Mouse (Mus musculus) CH12.LX (cell line): Measurements from ENCODE around the gene Ppp1r7. TPM values are rescaled to one million over a fixed set of nuclear protein-coding genes. Genes with fewer than 3 reads are reported as not detected.

Experiments used
- DNase-seq: peaks from one replicate; pipeline ENCODE4 v3.0.0-alpha.2; 2013; ENCODE audit errors: extremely low read depth
- H3K27ac ChIP-seq: 2 replicates; pipeline ENCODE4 v1.5.1; 2012; ENCODE audit warnings: low read depth, mild to moderate bottlenecking, control low read depth, moderate library complexity; ENCODE audit not compliant: insufficient read depth
- H3K27me3 ChIP-seq: replicated peaks from 2 replicates; pipeline ENCODE3; 2012; ENCODE audit warnings: inconsistent platforms
- H3K36me3 ChIP-seq, 2 experiments: replicated peaks in 1 of 2; 2 replicates each; pipeline versions ENCODE3 to v1.6.1; 2012; ENCODE audit warnings: inconsistent platforms in 1 of 2, low read length in 1 of 2, mild to moderate bottlenecking in 1 of 2, mixed read lengths in 1 of 2, moderate library complexity in 1 of 2; ENCODE audit not compliant: control insufficient read depth in 1 of 2, insufficient read depth in 1 of 2
- H3K4me1 ChIP-seq, 2 experiments: 2 replicates each; pipeline ENCODE4 v1.6.1; 2012; ENCODE audit warnings: inconsistent platforms in 1 of 2, moderate library complexity in 1 of 2; ENCODE audit not compliant: insufficient read depth in 2 of 2, control insufficient read depth in 1 of 2
- H3K4me2 ChIP-seq: 2 replicates; pipeline ENCODE4 v1.6.1; 2012; ENCODE audit warnings: low read depth, mild to moderate bottlenecking, control low read depth; ENCODE audit not compliant: poor library complexity, insufficient read depth, severe bottlenecking
- H3K4me3 ChIP-seq, 3 experiments: fragments of 150-350 bp in 1 of 3; sonication (generic) in 1 of 3; replicated peaks in 1 of 3; 2 replicates each; pipeline versions ENCODE3 to v1.5.1; 2011 to 2012; ENCODE audit warnings: low read depth in 2 of 3, low read length in 2 of 3, mild to moderate bottlenecking in 2 of 3, moderate library complexity in 2 of 3, control low read depth in 1 of 3, improper control_type of control experiment in 1 of 3, inconsistent platforms in 1 of 3, mixed read lengths in 1 of 3; ENCODE audit not compliant: poor library complexity in 1 of 3
- H3K79me2 ChIP-seq: replicated peaks from 2 replicates; pipeline ENCODE4 v1.6.1; 2012; ENCODE audit warnings: mild to moderate bottlenecking, moderate library complexity; ENCODE audit not compliant: control insufficient read depth, poor library complexity, insufficient read depth, severe bottlenecking; ENCODE audit errors: extremely low read depth
- H3K9ac ChIP-seq: 2 replicates; pipeline ENCODE4 v1.6.1; 2012; ENCODE audit warnings: low read depth, mild to moderate bottlenecking, control low read depth, moderate library complexity; ENCODE audit not compliant: insufficient read depth
- H3K9me3 ChIP-seq: replicated peaks from 2 replicates; pipeline ENCODE3; 2012; ENCODE audit warnings: low read length, inconsistent platforms, mixed read lengths
- BHLHE40 ChIP-seq: IDR thresholded peaks from 2 replicates; pipeline ENCODE4 v1.6.1; 2011; ENCODE audit warnings: mild to moderate bottlenecking, low read depth, low read length, improper control_type of control experiment
- CHD2 ChIP-seq: IDR thresholded peaks from 2 replicates; pipeline ENCODE4 v1.6.1; 2011; ENCODE audit warnings: low read length, improper control_type of control experiment
- CTCF ChIP-seq, 2 experiments: IDR thresholded peaks in 1 of 2; conservative IDR thresholded peaks in 1 of 2; 2 replicates each; pipeline ENCODE4 v1.5.1; 2011 to 2012; ENCODE audit warnings: low read depth in 2 of 2, low read length in 2 of 2, improper control_type of control experiment in 1 of 2, inconsistent platforms in 1 of 2, mild to moderate bottlenecking in 1 of 2, moderate library complexity in 1 of 2
- ELF1 ChIP-seq: IDR thresholded peaks from 2 replicates; pipeline ENCODE4 v1.6.1; 2014; ENCODE audit warnings: low read depth, mild to moderate bottlenecking, inconsistent platforms, low read length, improper control_type of control experiment
- EP300 ChIP-seq: IDR thresholded peaks from 2 replicates; pipeline ENCODE4 v1.6.1; 2011; ENCODE audit warnings: low read length, improper control_type of control experiment
- ETS1 ChIP-seq: conservative IDR thresholded peaks from 2 replicates; pipeline ENCODE4 v1.6.1; 2012; ENCODE audit warnings: low read depth, mild to moderate bottlenecking, inconsistent platforms, low read length, improper control_type of control experiment, moderate library complexity
- HCFC1 ChIP-seq: IDR thresholded peaks from 2 replicates; pipeline ENCODE4 v1.6.1; 2012; ENCODE audit warnings: low read depth, mild to moderate bottlenecking, inconsistent platforms, low read length, improper control_type of control experiment
- IRF4 ChIP-seq: IDR thresholded peaks from 2 replicates; pipeline ENCODE4 v1.6.1; 2014; ENCODE audit warnings: low read depth, mild to moderate bottlenecking, inconsistent platforms, low read length, improper control_type of control experiment
- JUN ChIP-seq: IDR thresholded peaks from 2 replicates; pipeline ENCODE4 v1.6.1; 2011; ENCODE audit warnings: low read depth, mild to moderate bottlenecking, low read length, improper control_type of control experiment, moderate library complexity; ENCODE audit not compliant: insufficient read depth
- JUND ChIP-seq: conservative IDR thresholded peaks from 2 replicates; pipeline ENCODE4 v1.6.1; 2011; ENCODE audit warnings: low read depth, low read length, improper control_type of control experiment
- MAX ChIP-seq: IDR thresholded peaks from 2 replicates; pipeline ENCODE4 v1.6.1; 2011; ENCODE audit warnings: low read length, improper control_type of control experiment
- MEF2A ChIP-seq: IDR thresholded peaks from 2 replicates; pipeline ENCODE4 v1.6.1; 2014; ENCODE audit warnings: low read depth, mild to moderate bottlenecking, inconsistent platforms, low read length, improper control_type of control experiment, borderline replicate concordance
- MXI1 ChIP-seq: IDR thresholded peaks from 2 replicates; pipeline ENCODE4 v1.6.1; 2011; ENCODE audit warnings: mild to moderate bottlenecking, low read depth, low read length, improper control_type of control experiment
- MYC ChIP-seq: IDR thresholded peaks from 2 replicates; pipeline ENCODE4 v1.6.1; 2011; ENCODE audit warnings: low read depth, mild to moderate bottlenecking, improper control_type of control experiment, low read length
- NELFE ChIP-seq: IDR thresholded peaks from 2 replicates; pipeline ENCODE4 v1.6.1; 2011; ENCODE audit warnings: low read depth, low read length, improper control_type of control experiment
- NRF1 ChIP-seq: IDR thresholded peaks from 2 replicates; pipeline ENCODE4 v1.6.1; 2014; ENCODE audit warnings: low read depth, mild to moderate bottlenecking, inconsistent platforms, low read length, improper control_type of control experiment, moderate library complexity
- PAX5 ChIP-seq: IDR thresholded peaks from 2 replicates; pipeline ENCODE4 v1.6.1; 2012; ENCODE audit warnings: low read length, inconsistent platforms, mixed read lengths
- POLR2A ChIP-seq: IDR thresholded peaks from 2 replicates; pipeline ENCODE4 v1.6.1; 2011; ENCODE audit warnings: low read depth, mild to moderate bottlenecking, improper control_type of control experiment, low read length
- RAD21 ChIP-seq: IDR thresholded peaks from 2 replicates; pipeline ENCODE4 v1.6.1; 2011; ENCODE audit warnings: low read depth, mild to moderate bottlenecking, low read length, improper control_type of control experiment, moderate library complexity
- SIN3A ChIP-seq: IDR thresholded peaks from 2 replicates; pipeline ENCODE4 v1.6.1; 2012; ENCODE audit warnings: low read length, improper control_type of control experiment, inconsistent platforms
- TBP ChIP-seq: conservative IDR thresholded peaks from 2 replicates; pipeline ENCODE4 v1.6.1; 2011; ENCODE audit warnings: low read depth, low read length, improper control_type of control experiment
- TCF12 ChIP-seq: IDR thresholded peaks from 2 replicates; pipeline ENCODE4 v1.6.1; 2014; ENCODE audit warnings: low read depth, mild to moderate bottlenecking, inconsistent platforms, low read length, improper control_type of control experiment
- USF1 ChIP-seq: IDR thresholded peaks from 2 replicates; pipeline ENCODE4 v1.6.1; 2014; ENCODE audit warnings: low read depth, mild to moderate bottlenecking, inconsistent platforms, low read length, improper control_type of control experiment
- USF2 ChIP-seq: conservative IDR thresholded peaks from 2 replicates; pipeline ENCODE4 v1.6.1; 2011; ENCODE audit warnings: low read depth, low read length, improper control_type of control experiment
- ZC3H11A ChIP-seq: IDR thresholded peaks from 2 replicates; pipeline ENCODE4 v1.6.1; 2012; ENCODE audit warnings: low read depth, mild to moderate bottlenecking, inconsistent platforms, low read length, improper control_type of control experiment
- ZKSCAN1 ChIP-seq: IDR thresholded peaks from 2 replicates; pipeline ENCODE4 v1.6.1; 2012; ENCODE audit warnings: low read depth, inconsistent platforms, low read length, improper control_type of control experiment, borderline replicate concordance
- dilution Hi-C: fragments of 300-500 bp; cut with MboI; formaldehyde crosslinking; loops from 2 replicates; pipeline ENCODE4 v1.14.3; 2020; ENCODE audit warnings: low sequenced_read_pairs; ENCODE audit not compliant: extremely low pct_unique_long_range_greater_than_20kb, extremely low pct_ligation_motif_present
- in situ Hi-C: fragments of 300-500 bp; cut with MboI; formaldehyde crosslinking; loops from 3 replicates; pipeline ENCODE4 v1.14.3; 2019; ENCODE audit warnings: low sequenced_read_pairs, low pct_ligation_motif_present, low pct_unique_long_range_greater_than_20kb, mixed read lengths
- polyA plus RNA-seq: library from polyadenylated mRNA; unstranded; fragments of >175 nt; gene quantifications from 2 replicates; pipeline ENCODE4 v1.2.1, GENCODE M21; 2012; ENCODE audit warnings: low read depth; ENCODE audit not compliant: insufficient read length
- total RNA-seq, 2 experiments: library from RNA; depleted of rRNA; stranded (reverse); fragments of 300-350 nt in 1 of 2; fragments of >200 nt in 1 of 2; gene quantifications; 2 replicates each; pipeline ENCODE4 v1.2.3; 2012 to 2014

The Ppp1r7 gene
- total and polyA plus RNA-seq, 3 experiments = 13.6 to 62.6 (median 17.3) TPM

DNA sequence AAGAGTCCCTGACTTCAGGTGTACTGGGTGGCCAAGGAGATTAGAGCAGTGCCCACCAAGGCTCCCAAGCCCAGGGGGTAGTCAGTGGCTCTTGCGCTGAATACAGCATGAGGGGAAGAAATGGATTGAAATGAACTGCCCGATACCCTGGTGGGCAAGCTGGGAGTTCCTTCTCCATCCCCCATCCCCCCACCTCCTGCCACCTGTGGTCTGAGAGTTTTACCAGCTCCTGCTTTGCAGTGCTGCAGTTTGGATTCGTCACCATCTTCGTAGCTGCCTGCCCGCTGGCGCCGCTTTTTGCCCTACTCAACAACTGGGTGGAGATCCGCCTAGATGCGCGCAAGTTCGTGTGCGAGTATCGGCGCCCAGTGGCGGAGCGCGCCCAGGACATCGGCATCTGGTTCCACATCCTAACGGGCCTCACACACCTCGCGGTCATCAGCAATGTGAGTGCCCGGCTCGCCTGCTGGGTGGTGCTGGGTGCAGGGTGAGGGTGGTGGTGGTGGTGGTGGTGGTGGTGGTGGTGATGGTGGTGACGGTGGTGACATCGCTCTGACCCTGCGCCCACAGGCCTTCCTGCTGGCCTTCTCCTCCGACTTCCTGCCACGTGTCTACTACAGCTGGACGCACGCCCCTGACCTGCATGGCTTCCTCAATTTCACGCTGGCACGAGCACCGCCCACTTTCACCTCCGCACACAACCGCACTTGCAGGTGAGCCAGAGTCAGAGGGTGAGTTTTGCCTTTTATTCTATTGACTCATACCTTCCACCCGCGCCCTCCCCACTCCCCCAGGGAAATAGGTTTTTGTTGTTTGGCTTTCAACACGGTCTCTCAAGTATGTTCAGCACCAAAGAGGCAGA, 58.8 kb downstream of the Ppp1r7 start:
- Histone ChIP-seq H3K36me3 (peaks cover 6 to 17% of the 10 kb centered on the region in 2 experiments), H3K4me2 (peak overlapping the region; percentile 92), H3K4me3 (peak overlapping the region; percentile 50 to 83 (median 53)), H3K4me1 (peaks cover 8 to 31% of the 10 kb centered on the region in 2 experiments), H3K27me3 (no peaks in the 10 kb centered on the region), H3K9me3 (peaks cover 3% of the 10 kb centered on the region), H3K9ac (peak overlapping the region; percentile 54), H3K79me2 (no peaks in the 10 kb centered on the region), H3K27ac (peak overlapping the region; percentile 30; the same call in 1 of the 2 replicates)
- in situ Hi-C loops = no loop called here
- TF ChIP-seq MXI1 (peak; percentile 98), IRF4 (peak; percentile 41; the same call in 1 of the 2 replicates), ZC3H11A (no peak), RAD21 (no peak; the same call in 1 of the 2 replicates), MAX (peak; percentile 94), TCF12 (peak; percentile 54; the same call in 1 of the 2 replicates), NRF1 (0 out of 2 replicates have a peak, but pooled peaks have one; percentile 13), JUN (peak; percentile 70), NELFE (peak; percentile 49; the same call in 1 of the 2 replicates), BHLHE40 (peak; percentile 98), MEF2A (peak; percentile 29; the same call in 1 of the 2 replicates), USF2 (peak; percentile 38; the same call in 1 of the 2 replicates), POLR2A (peak; percentile 55), ETS1 (peak; percentile 83), CHD2 (no peak), PAX5 (no peak), HCFC1 (peak; percentile 58), ZKSCAN1 (no peak), USF1 (peak; percentile 77), MYC (peak; percentile 95), EP300 (peak; percentile 57), CTCF (conservative IDR thresholded peaks at IDR 0.05 in 1 of 2, IDR thresholded peaks at IDR 0.05 in 1 of 2; ENCODE audit: low read depth in 2 of 2, low read length in 2 of 2) (no peak), SIN3A (peak; percentile 83), TBP (no peak), JUND (peak; percentile 70), ELF1 (peak; percentile 89)
- dilution Hi-C loops = no loop called here
- DNase-seq = peak; percentile 63
